ENCODE assay signal across 9 mouse cellular contexts in genomic region chr2:51830286-51830944, GRCm38 (mm10).
DNase-seq lines count a peak whose midpoint lies in the region; ATAC-seq and TF ChIP-seq lines count a peak whose summit lies in the region.
"Had no signal": no experiment of that assay in that cellular context is flagged by ENCODE, and none has a peak within 500 bp of the region (broad histone marks: within the 10 kb centered on the region; RNA-seq: fewer than 3 reads in every experiment).

No protein-coding gene starts in this region.

- DNase-seq in spleen, adult 2 months (ENCODE audit: low read depth in 1 of 2, low spot score in 2 of 2) = peak; percentile 1 to 13
- no peak for DNase-seq in spleen, postnatal 4 days (ENCODE audit: low spot score in 2 of 2)
- peak; percentile 5 for DNase-seq in cerebellum, adult 8-10 months
- peak; percentile 73 for DNase-seq in gastrocnemius, adult 18-20 months (ENCODE audit: low spot score)
- DNase-seq in limb, embryonic 11.5 days (ENCODE audit: low spot score) = peak; percentile 70
- peak; percentile 63 for DNase-seq in neural tube, embryonic 11.5 days (ENCODE audit: low spot score)
- DNase-seq in urinary bladder, postnatal 25 days (ENCODE audit: low spot score) = peak; percentile 50

- no peaks in the 10 kb centered on the region for H3K9me3 ChIP-seq in intestine, postnatal 0 days (ENCODE audit: control insufficient read depth)
- no peaks in the 10 kb centered on the region for H3K9me3 ChIP-seq in limb, embryonic 11.5 days (ENCODE audit: control insufficient read depth, low read length)
- H3K9me3 ChIP-seq in neural tube, embryonic 11.5 days (ENCODE audit: control insufficient read depth, low read length) = no peaks in the 10 kb centered on the region

- no peaks in the 10 kb centered on the region for H3K4me1 ChIP-seq in spleen, adult 2 months (ENCODE audit: control insufficient read depth, insufficient read depth, insufficient read length)
- H3K4me1 ChIP-seq in intestine, postnatal 0 days (replicated peaks; ENCODE audit: control insufficient read depth, insufficient read depth, low read length) = no peaks in the 10 kb centered on the region
- no peaks in the 10 kb centered on the region for H3K4me1 ChIP-seq in limb, embryonic 11.5 days (ENCODE audit: control insufficient read depth, insufficient read depth, low read length)
- H3K4me1 ChIP-seq in neural tube, embryonic 11.5 days (ENCODE audit: control insufficient read depth, insufficient read depth, low read length) = no peaks in the 10 kb centered on the region

- WGBS in spleen, adult 2 months = 33% methylated on average over 7 of the region's 7 CpGs
- WGBS in intestine, postnatal 0 days = 30% methylated on average over 7 of the region's 7 CpGs
- WGBS in limb, embryonic 11.5 days = 40% methylated on average over 7 of the region's 7 CpGs
- WGBS in neural tube, embryonic 11.5 days = 41% methylated on average over 7 of the region's 7 CpGs

- no peaks in the 10 kb centered on the region for H3K27me3 ChIP-seq in spleen, adult 2 months (ENCODE audit: control insufficient read depth, insufficient read depth, low read length)
- H3K27me3 ChIP-seq in intestine, postnatal 0 days (replicated peaks; ENCODE audit: control insufficient read depth, insufficient read depth, low read length) = no peaks in the 10 kb centered on the region
- no peaks in the 10 kb centered on the region for H3K27me3 ChIP-seq in limb, embryonic 11.5 days (ENCODE audit: control insufficient read depth, insufficient read depth, low read length)
- no peaks in the 10 kb centered on the region for H3K27me3 ChIP-seq in neural tube, embryonic 11.5 days (ENCODE audit: control insufficient read depth, insufficient read depth, low read length)
- H3K27me3 ChIP-seq: limb, embryonic 12.5 days had no signal

- no peak for TF ChIP-seq POLR2A in spleen, adult 2 months (IDR thresholded peaks at IDR 0.05; ENCODE audit: low read depth, low read length)

- no peak for TF ChIP-seq CTCF in spleen, adult 2 months (IDR thresholded peaks at IDR 0.05; ENCODE audit: extremely low read depth, insufficient read depth, insufficient read length, insufficient replicate concordance)
- peak; percentile 87 for TF ChIP-seq CTCF in intestine, postnatal 0 days (IDR thresholded peaks at IDR 0.05; ENCODE audit: low read depth)

- peak; percentile 70 for ATAC-seq in intestine, postnatal 0 days
- ATAC-seq in limb, embryonic 11.5 days (ENCODE audit: insufficient number of reproducible peaks, low FRiP score, low TSS enrichment, low read depth) = no peak
- peak; percentile 67 for ATAC-seq in neural tube, embryonic 11.5 days (ENCODE audit: insufficient read depth, low FRiP score, low TSS enrichment)

- no peaks in the 10 kb centered on the region for H3K36me3 ChIP-seq in spleen, adult 2 months (ENCODE audit: control insufficient read depth, insufficient read depth, low read length)
- H3K36me3 ChIP-seq in intestine, postnatal 0 days (ENCODE audit: control insufficient read depth, insufficient read depth) = no peaks in the 10 kb centered on the region
- no peaks in the 10 kb centered on the region for H3K36me3 ChIP-seq in limb, embryonic 11.5 days (ENCODE audit: control insufficient read depth, insufficient read depth, low read length)
- no peaks in the 10 kb centered on the region for H3K36me3 ChIP-seq in neural tube, embryonic 11.5 days (ENCODE audit: control insufficient read depth, insufficient read depth, low read length)
- H3K36me3 ChIP-seq: limb, embryonic 12.5 days had no signal

- H3K27ac ChIP-seq in spleen, adult 2 months (ENCODE audit: insufficient read depth, low read length) = no peak overlapping the region
- no peak overlapping the region for H3K27ac ChIP-seq in intestine, postnatal 0 days (ENCODE audit: low read depth, low read length)
- H3K27ac ChIP-seq in limb, embryonic 11.5 days (replicated peaks; ENCODE audit: low read depth, low read length) = no peak overlapping the region
- H3K27ac ChIP-seq in neural tube, embryonic 11.5 days (ENCODE audit: low read depth, low read length) = no peak overlapping the region
- H3K27ac ChIP-seq: limb, embryonic 12.5 days had no signal

- no peak overlapping the region for H3K9ac ChIP-seq in intestine, postnatal 0 days (ENCODE audit: low read depth, low read length)
- no peak overlapping the region for H3K9ac ChIP-seq in limb, embryonic 11.5 days (ENCODE audit: low read length)
- no peak overlapping the region for H3K9ac ChIP-seq in neural tube, embryonic 11.5 days (ENCODE audit: low read length)
- H3K9ac ChIP-seq: limb, embryonic 12.5 days had no signal

- no peak overlapping the region for H3K4me3 ChIP-seq in spleen, adult 2 months (ENCODE audit: extremely low read depth, insufficient read depth, insufficient read length)
- no peak overlapping the region for H3K4me3 ChIP-seq in intestine, postnatal 0 days (ENCODE audit: low read depth, low read length)
- H3K4me3 ChIP-seq in limb, embryonic 11.5 days (ENCODE audit: low read depth, low read length) = no peak overlapping the region
- H3K4me3 ChIP-seq in neural tube, embryonic 11.5 days (ENCODE audit: low read depth, low read length) = no peak overlapping the region
- H3K4me3 ChIP-seq: limb, embryonic 12.5 days had no signal

- H3K4me2 ChIP-seq in intestine, postnatal 0 days (replicated peaks; ENCODE audit: low read depth) = peak overlapping the region; percentile 28; the same call in 1 of the 2 replicates
- no peak overlapping the region for H3K4me2 ChIP-seq in limb, embryonic 11.5 days (ENCODE audit: low read depth, severe bottlenecking)
- no peak overlapping the region for H3K4me2 ChIP-seq in neural tube, embryonic 11.5 days (ENCODE audit: low read depth)
- H3K4me2 ChIP-seq: limb, embryonic 12.5 days had no signal

Comparison
In these comparisons a context has a peak if more than half of its experiments do, and no peak if none do; other contexts are left out.
1. DNase-seq: peak in spleen, adult 2 months (2 of 2), cerebellum, adult 8-10 months (single experiment), gastrocnemius, adult 18-20 months (single experiment), limb, embryonic 11.5 days (single experiment), neural tube, embryonic 11.5 days (single experiment) and urinary bladder, postnatal 25 days (single experiment); none in spleen, postnatal 4 days (0 of 2).